In genomic region chr3:121490941-121491340, GRCm38 (mm10) we compare ENCODE assay signal across 16 mouse cellular contexts. TPM values are rescaled to one million over a fixed set of nuclear protein-coding genes. Genes with fewer than 3 reads are reported as not detected.
DNase-seq lines count a peak whose midpoint lies in the region; ATAC-seq and TF ChIP-seq lines count a peak whose summit lies in the region.
"Had no signal": no experiment of that assay in that cellular context is flagged by ENCODE, and none has a peak within 500 bp of the region (broad histone marks: within the 10 kb centered on the region; RNA-seq: fewer than 3 reads in every experiment).

No protein-coding gene starts in this region.

- peaks cover 20% of the 10 kb centered on the region for H3K4me1 ChIP-seq in heart, embryonic 10.5 days
- H3K4me1 ChIP-seq in liver, postnatal 0 days (ENCODE audit: insufficient read depth): no peaks in the 10 kb centered on the region; the same call in 1 of the 2 replicates
- no peaks in the 10 kb centered on the region for H3K4me1 ChIP-seq in liver, embryonic 11.5 days (replicated peaks; ENCODE audit: control insufficient read depth, insufficient read depth, low read length)

- H3K27me3 ChIP-seq in heart, embryonic 10.5 days (ENCODE audit: insufficient read depth, poor library complexity, severe bottlenecking): no peaks in the 10 kb centered on the region
- no peaks in the 10 kb centered on the region for H3K27me3 ChIP-seq in liver, postnatal 0 days (ENCODE audit: insufficient read depth, low read length)
- H3K27me3 ChIP-seq in liver, embryonic 11.5 days (replicated peaks; ENCODE audit: control insufficient read depth, insufficient read depth, low read length): no peaks in the 10 kb centered on the region
- H3K27me3 ChIP-seq: hindbrain, embryonic 15.5 days; liver, embryonic 12.5 days had no signal

- no peak overlapping the region for H3K4me3 ChIP-seq in heart, embryonic 10.5 days
- no peak overlapping the region for H3K4me3 ChIP-seq in liver, postnatal 0 days (ENCODE audit: low read depth, low read length)
- H3K4me3 ChIP-seq in liver, embryonic 11.5 days (ENCODE audit: low read depth, low read length): no peak overlapping the region
- no peak overlapping the region for H3K4me3 ChIP-seq in macrophage (ENCODE audit: inconsistent target)
- H3K4me3 ChIP-seq: heart, adult 2 months; hindbrain, embryonic 15.5 days; liver, embryonic 12.5 days had no signal

- H3K79me2 ChIP-seq in macrophage (ENCODE audit: inconsistent target): no peaks in the 10 kb centered on the region

- intact Hi-C loops in heart, postnatal 25 days (cut with DNase I): no loop called here

- no peak for TF ChIP-seq CTCF in liver, postnatal 0 days (IDR thresholded peaks at IDR 0.05; ENCODE audit: low read depth)

- no peak overlapping the region for H3K4me2 ChIP-seq in liver, postnatal 0 days (ENCODE audit: low read depth, low read length)
- no peak overlapping the region for H3K4me2 ChIP-seq in liver, embryonic 11.5 days
- H3K4me2 ChIP-seq: hindbrain, embryonic 15.5 days; liver, embryonic 12.5 days had no signal

- H3K9me3 ChIP-seq in heart, embryonic 10.5 days: no peaks in the 10 kb centered on the region
- no peaks in the 10 kb centered on the region for H3K9me3 ChIP-seq in liver, postnatal 0 days (ENCODE audit: low read length)
- no peaks in the 10 kb centered on the region for H3K9me3 ChIP-seq in liver, embryonic 11.5 days (ENCODE audit: control insufficient read depth, low read length)
- H3K9me3 ChIP-seq: hindbrain, embryonic 15.5 days; liver, embryonic 12.5 days had no signal

- TF ChIP-seq EP300 in liver, postnatal 0 days (IDR thresholded peaks at IDR 0.05; ENCODE audit: low read depth): no peak

- H3K27ac ChIP-seq in heart, embryonic 10.5 days: peak overlapping the region; percentile 63; the same call in 1 of the 2 replicates
- no peak overlapping the region for H3K27ac ChIP-seq in liver, postnatal 0 days (ENCODE audit: low read depth)
- H3K27ac ChIP-seq in liver, embryonic 11.5 days (ENCODE audit: low read depth, low read length): no peak overlapping the region
- H3K27ac ChIP-seq in macrophage: 0 out of 2 replicates have a peak overlapping the region, but pooled peaks have one; percentile 7
- H3K27ac ChIP-seq: heart, adult 2 months; liver, embryonic 12.5 days had no signal

- H3K36me3 ChIP-seq in heart, embryonic 10.5 days: 0 out of 2 replicates have a peak, but pooled peaks cover 4% of the 10 kb centered on the region
- H3K36me3 ChIP-seq in liver, postnatal 0 days (replicated peaks; ENCODE audit: insufficient read depth, low read length): 0 out of 2 replicates have a peak, but pooled peaks cover 3% of the 10 kb centered on the region
- H3K36me3 ChIP-seq in liver, embryonic 11.5 days (ENCODE audit: control insufficient read depth, insufficient read depth, low read length): no peaks in the 10 kb centered on the region
- H3K36me3 ChIP-seq in macrophage (ENCODE audit: inconsistent target): no peaks in the 10 kb centered on the region
- H3K36me3 ChIP-seq: hindbrain, embryonic 15.5 days had no signal

- DNase-seq in heart, embryonic 10.5 days (ENCODE audit: low spot score): no peak
- no peak for DNase-seq in heart, postnatal 25 days (ENCODE audit: low spot score)
- no peak for DNase-seq in liver, postnatal 0 days
- no peak for DNase-seq in liver, embryonic 11.5 days (ENCODE audit: low spot score)
- DNase-seq in adrenal gland, postnatal 10 days: peak; percentile 62
- DNase-seq in cerebellum, postnatal 14 days: no peak
- DNase-seq in right cerebral cortex, postnatal 4 days: no peak
- DNase-seq: cerebellum, adult 2 months; heart, adult 2 months; kidney, postnatal 4 days; lung, postnatal 4 days; thymus, postnatal 4 days had no signal

- H3K9ac ChIP-seq in liver, postnatal 0 days (replicated peaks): no peak overlapping the region
- H3K9ac ChIP-seq in liver, embryonic 11.5 days (ENCODE audit: low read depth, low read length): no peak overlapping the region
- H3K9ac ChIP-seq: hindbrain, embryonic 15.5 days; liver, embryonic 12.5 days had no signal

- 0 out of 2 replicates have a peak, but pooled peaks have one; percentile 23 for ATAC-seq in liver, postnatal 0 days
- ATAC-seq in liver, embryonic 11.5 days (replicated peaks; ENCODE audit: low FRiP score): no peak
- ATAC-seq: forebrain, embryonic 16.5 days; liver, embryonic 12.5 days had no signal

- 45% methylated on average over 5 of the region's 5 CpGs for WGBS in heart, embryonic 10.5 days
- WGBS in liver, postnatal 0 days (ENCODE audit: insufficient replicate concordance): 35% methylated on average over 5 of the region's 5 CpGs
- 50% methylated on average over 5 of the region's 5 CpGs for WGBS in liver, embryonic 11.5 days
- 16% methylated on average over 5 of the region's 5 CpGs for WGBS in macrophage (ENCODE audit: missing documents)

RNA-seq across cellular contexts. Expression of gene Slc44a3, which starts 41.3 kb away (rescaled TPM):
- polyA plus RNA-seq in heart, embryonic 10.5 days (2016; fragmentation: Nextera tagmentation; extraction: Ambion mirVana): 1.1 and 1.3 TPM in 2 replicates
- not detected for total RNA-seq in heart, postnatal 25 days (2021)
- polyA plus RNA-seq in liver, postnatal 0 days (2015; fragmentation: Nextera tagmentation; extraction: Ambion mirVana): 15.2 and 16.6 TPM in 2 replicates
- polyA plus RNA-seq in liver, embryonic 11.5 days (2014; fragmentation: Nextera tagmentation; extraction: Ambion mirVana): 1.7 and 2.0 TPM in 2 replicates
- 10 to 100 TPM; 19.8 to 22.8 TPM for total RNA-seq in adrenal gland, postnatal 10 days (2021)
- not detected for total RNA-seq in macrophage (2018; cell fraction: chromatin; rRNA removed)
- total RNA-seq in macrophage (2018; cell fraction: cytosol; rRNA removed): not detected
- not detected for total RNA-seq in macrophage (2018; cell fraction: nucleus; rRNA removed)
- polyA plus RNA-seq in macrophage (2018): not detected in 3 replicates
- total RNA-seq: heart, adult 2 months had no signal

Comparison
In these comparisons a context has a peak if more than half of its experiments do, and no peak if none do; other contexts are left out.
1. H3K27ac ChIP-seq: peak in heart, embryonic 10.5 days (single experiment) and macrophage (single experiment); none in liver, postnatal 0 days (single experiment) and liver, embryonic 11.5 days (single experiment).